Mouse (Mus musculus) ES-Bruce4 (cell line): ENCODE results near the gene Spdya. TPM values are rescaled to one million over a fixed set of nuclear protein-coding genes. Genes with fewer than 3 reads are reported as not detected.
A peak's percentile ranks its signal among the peaks of the same experiment; 100 is the strongest.

Experiments
- H3K27ac ChIP-seq: 2 replicates; pipeline ENCODE4 v1.5.1; 2012; ENCODE audit warnings: low read length, inconsistent platforms; ENCODE audit not compliant: insufficient read depth
- H3K27me3 ChIP-seq: 2 replicates; pipeline ENCODE4 v1.6.1; 2012; ENCODE audit warnings: mild to moderate bottlenecking, low read length, inconsistent platforms; ENCODE audit not compliant: control insufficient read depth, poor library complexity, insufficient read depth, severe bottlenecking
- H3K36me3 ChIP-seq: 2 replicates; pipeline ENCODE4 v1.6.1; 2012; ENCODE audit warnings: inconsistent platforms, mild to moderate bottlenecking, low read length, moderate library complexity; ENCODE audit not compliant: control insufficient read depth, poor library complexity, insufficient read depth, severe bottlenecking
- H3K4me1 ChIP-seq: one replicate; pipeline ENCODE4 v1.8.1; 2011; ENCODE audit warnings: low read length; ENCODE audit not compliant: control insufficient read depth, insufficient read depth
- H3K4me3 ChIP-seq: 2 replicates; pipeline ENCODE4 v1.5.1; 2011; ENCODE audit warnings: low read depth, mild to moderate bottlenecking, low read length
- H3K9ac ChIP-seq: 2 replicates; pipeline ENCODE4 v1.6.1; 2012; ENCODE audit warnings: low read depth, mild to moderate bottlenecking, inconsistent platforms; ENCODE audit not compliant: poor library complexity, severe bottlenecking
- H3K9me3 ChIP-seq: replicated peaks from 2 replicates; pipeline ENCODE4 v1.6.1; 2012; ENCODE audit warnings: mild to moderate bottlenecking, low read length, inconsistent platforms; ENCODE audit not compliant: control insufficient read depth, poor library complexity, insufficient read depth, severe bottlenecking
- CTCF ChIP-seq: IDR thresholded peaks from one replicate; pipeline ENCODE4 v1.8.1; 2011; ENCODE audit warnings: low read depth, low read length
- EP300 ChIP-seq: IDR thresholded peaks from 2 replicates; pipeline ENCODE4 v1.6.1; 2011; ENCODE audit warnings: low read depth, low read length; ENCODE audit not compliant: insufficient read depth
- POLR2A ChIP-seq: IDR thresholded peaks from one replicate; pipeline ENCODE4 v1.8.1; 2011; ENCODE audit warnings: low read length; ENCODE audit not compliant: insufficient read depth
- polyA plus RNA-seq: library from polyadenylated mRNA; stranded (reverse); fragments of >200 nt; gene quantifications from 2 replicates; pipeline ENCODE4 v1.2.4, GENCODE M21; 2011; ENCODE audit warnings: low read depth; ENCODE audit not compliant: missing spikeins, insufficient read depth, insufficient read length

The Spdya gene
- polyA plus RNA-seq, 1 experiment = not detected

DNA sequence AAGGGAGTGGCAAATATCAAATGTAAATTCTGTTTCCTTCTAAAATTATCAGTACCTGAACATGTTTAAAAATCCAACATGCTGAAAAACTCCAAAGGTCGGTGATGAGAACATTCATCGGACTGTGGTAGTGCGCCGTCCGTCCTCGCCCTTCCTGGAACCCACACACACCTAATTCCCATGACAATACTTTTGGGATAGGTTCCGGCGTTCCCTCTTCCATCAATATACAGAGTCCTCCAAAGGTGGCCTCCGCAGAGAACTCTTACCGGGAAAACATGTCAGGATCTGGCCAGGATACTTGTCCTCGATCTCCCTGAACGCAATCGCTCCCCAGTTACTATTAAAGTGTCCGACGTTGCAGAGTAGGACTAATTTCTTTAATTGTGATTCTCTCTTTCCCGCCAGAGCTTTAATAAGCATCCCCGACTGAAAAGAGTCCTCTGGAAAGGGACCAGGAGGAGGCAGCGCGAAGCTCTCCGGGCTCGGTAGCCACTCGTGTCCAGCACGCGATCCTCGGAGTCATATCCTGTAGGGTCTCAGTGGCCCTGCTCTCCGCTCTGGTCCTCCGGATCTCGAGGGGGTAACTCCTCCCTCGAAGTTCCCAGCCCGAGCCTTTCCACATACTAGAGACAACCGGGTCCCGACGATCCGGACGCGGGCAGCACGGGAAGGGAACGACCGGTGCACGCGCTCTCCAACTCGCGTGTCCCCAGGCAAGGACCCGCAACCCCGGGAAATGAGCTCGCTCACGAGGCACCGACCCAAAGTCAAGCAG is 46.2 kb downstream of the Spdya start:
- peak overlapping the region; percentile 97 for H3K4me3 ChIP-seq
- H3K36me3 ChIP-seq = peaks cover 5% of the 10 kb centered on the region
- TF ChIP-seq POLR2A = no peak
- TF ChIP-seq EP300 = no peak
- TF ChIP-seq CTCF = no peak
- H3K27ac ChIP-seq = 0 out of 2 replicates have a peak overlapping the region, but pooled peaks have one; percentile 6
- no peaks in the 10 kb centered on the region for H3K9me3 ChIP-seq
- H3K4me1 ChIP-seq = no peaks in the 10 kb centered on the region
- peak overlapping the region; percentile 87 for H3K9ac ChIP-seq
- no peaks in the 10 kb centered on the region for H3K27me3 ChIP-seq

DNA sequence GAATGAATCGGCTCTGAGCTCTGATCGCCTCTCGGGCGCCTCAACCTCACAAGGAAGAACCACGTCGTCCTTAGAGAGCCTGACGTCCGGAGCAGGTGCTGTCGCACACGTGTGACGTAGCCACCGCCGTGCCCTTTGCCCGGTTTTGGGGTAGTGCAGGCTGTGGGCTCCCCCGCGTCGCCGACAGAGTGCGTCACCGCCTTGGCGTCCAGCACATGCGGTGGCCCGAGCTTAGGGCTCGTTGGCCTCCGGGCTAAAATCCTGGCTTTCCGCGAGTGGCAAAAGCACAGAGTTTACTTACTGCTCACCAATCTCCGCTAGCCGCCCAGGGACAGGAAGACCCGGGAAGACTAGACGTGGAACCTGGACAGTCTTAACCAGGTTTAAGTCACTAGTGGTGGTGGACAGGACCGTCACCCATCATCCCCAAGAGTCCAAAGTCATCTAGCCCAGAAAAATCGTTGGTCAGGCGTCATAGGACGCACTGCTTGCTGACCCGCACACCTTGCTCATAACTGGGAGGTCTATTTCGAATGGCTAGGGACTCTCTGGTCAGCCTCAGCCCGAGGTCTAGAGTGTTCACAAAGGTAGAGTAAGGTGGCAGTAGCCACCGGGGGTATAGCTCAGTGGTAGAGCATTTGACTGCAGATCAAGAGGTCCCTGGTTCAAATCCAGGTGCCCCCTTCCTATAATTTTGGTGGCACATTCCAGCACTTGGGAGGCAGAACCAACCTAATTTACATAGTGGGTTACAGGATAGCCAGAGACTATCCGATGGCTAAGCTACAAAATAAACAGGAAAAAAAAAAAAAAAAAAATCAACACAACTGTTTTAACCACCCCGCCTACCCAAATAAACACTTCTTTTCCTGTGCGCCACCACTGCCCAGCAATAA is 47.0 kb downstream of the Spdya start:
- Histone ChIP-seq H3K36me3 (peaks cover 4% of the 10 kb centered on the region), H3K27ac (peak overlapping the region; percentile 4; the same call in 1 of the 2 replicates), H3K4me1 (no peaks in the 10 kb centered on the region), H3K9me3 (no peaks in the 10 kb centered on the region), H3K4me3 (peak overlapping the region; percentile 97), H3K27me3 (no peaks in the 10 kb centered on the region), H3K9ac (peak overlapping the region; percentile 87)
- no peak for TF ChIP-seq CTCF
- peak; percentile 10 for TF ChIP-seq POLR2A
- no peak for TF ChIP-seq EP300

DNA sequence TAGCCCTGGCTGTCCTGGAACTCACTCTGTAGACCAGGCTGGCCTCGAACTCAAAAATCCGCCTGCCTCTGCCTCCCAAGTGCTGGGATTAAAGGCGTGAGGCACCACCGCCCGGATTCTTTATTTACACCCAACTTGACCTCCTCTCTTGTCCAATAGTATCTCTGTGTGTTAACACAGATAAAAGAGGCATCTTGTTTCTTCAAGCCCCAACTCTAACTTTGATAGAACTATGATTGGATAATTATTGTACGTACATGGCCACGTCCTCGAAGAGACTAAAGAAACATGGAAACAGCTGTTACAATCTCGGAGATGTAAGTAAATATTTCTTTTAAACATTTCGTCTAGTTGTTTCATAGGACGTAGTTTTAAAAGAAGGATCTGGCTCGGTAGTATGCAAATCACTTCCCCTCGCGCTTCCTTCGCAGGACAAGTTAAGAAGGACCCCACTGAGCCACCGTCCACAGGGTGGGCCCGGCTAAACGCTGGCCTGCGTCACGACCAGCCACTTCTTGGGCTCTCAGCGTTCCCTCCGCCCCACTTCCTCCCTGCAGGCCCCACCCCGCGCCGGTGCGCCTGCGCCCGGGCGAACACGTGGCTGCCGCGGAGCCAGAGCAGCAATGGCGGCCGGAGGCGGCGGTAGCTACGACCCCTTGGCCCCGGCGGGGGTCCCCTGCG is 63.9 kb downstream of the Spdya start, which contains the start of gene Wdr43:
Gene Wdr43, plus strand, starts transcription at position 258 of the 681 bp plus-strand sequence.
- no peaks in the 10 kb centered on the region for H3K4me1 ChIP-seq
- peak within 1 kb of the TSS; percentile 80 for H3K4me3 ChIP-seq
- H3K27ac ChIP-seq = peak within 1 kb of the TSS; percentile 23
- no peak for TF ChIP-seq CTCF
- peak; percentile 25 for TF ChIP-seq POLR2A
- TF ChIP-seq EP300 = 0 out of 2 replicates have a peak, but pooled peaks have one; percentile 48
- H3K27me3 ChIP-seq = no peaks in the 10 kb centered on the region
- no peaks in the 10 kb centered on the region for H3K9me3 ChIP-seq
- peaks cover 11% of the 10 kb centered on the region; the same call in 1 of the 2 replicates for H3K36me3 ChIP-seq
- H3K9ac ChIP-seq = peak within 1 kb of the TSS; percentile 90

DNA sequence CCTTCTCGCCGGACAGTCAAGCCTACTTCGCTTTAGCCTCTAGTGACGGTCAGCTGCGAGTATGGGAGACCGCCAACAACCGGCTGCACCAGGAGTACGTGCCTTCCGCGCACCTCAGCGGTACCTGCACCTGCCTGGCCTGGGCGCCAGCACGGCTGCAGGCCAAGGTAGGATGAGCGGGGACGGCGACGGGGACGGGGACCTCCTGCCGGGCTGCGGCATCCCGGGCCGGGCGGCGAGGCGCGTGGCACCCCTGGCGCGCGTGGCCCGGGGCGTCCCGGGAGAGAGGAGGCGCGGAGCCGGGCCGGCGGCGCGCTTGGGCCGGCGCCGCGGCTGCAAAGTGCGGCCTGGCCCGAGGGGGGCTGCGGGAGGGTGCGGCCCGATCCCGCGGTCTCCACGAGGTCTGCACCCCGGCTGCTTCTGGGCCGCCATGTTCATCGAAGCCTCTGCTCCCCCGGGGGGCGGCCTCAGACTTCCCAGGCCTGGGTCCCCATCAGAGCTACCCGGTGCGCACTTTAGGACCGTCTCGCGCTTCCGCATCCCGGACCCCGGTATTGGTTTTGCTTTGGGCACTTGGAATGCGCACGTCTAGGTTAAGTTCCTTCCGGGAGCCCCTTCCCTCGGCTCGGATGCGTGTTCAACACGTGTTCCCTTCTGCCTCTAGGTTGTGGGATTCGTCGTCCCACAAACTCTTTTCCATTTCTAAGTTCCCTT is 64.6 kb downstream of the Spdya start:
- TF ChIP-seq EP300 (no peak), CTCF (no peak), POLR2A (no peak)
- no peaks in the 10 kb centered on the region for H3K27me3 ChIP-seq
- H3K4me1 ChIP-seq = no peaks in the 10 kb centered on the region
- no peaks in the 10 kb centered on the region for H3K9me3 ChIP-seq
- peak overlapping the region; percentile 80 for H3K4me3 ChIP-seq
- peaks cover 13% of the 10 kb centered on the region for H3K36me3 ChIP-seq
- H3K9ac ChIP-seq = peak overlapping the region; percentile 90
- peak overlapping the region; percentile 23 for H3K27ac ChIP-seq

DNA sequence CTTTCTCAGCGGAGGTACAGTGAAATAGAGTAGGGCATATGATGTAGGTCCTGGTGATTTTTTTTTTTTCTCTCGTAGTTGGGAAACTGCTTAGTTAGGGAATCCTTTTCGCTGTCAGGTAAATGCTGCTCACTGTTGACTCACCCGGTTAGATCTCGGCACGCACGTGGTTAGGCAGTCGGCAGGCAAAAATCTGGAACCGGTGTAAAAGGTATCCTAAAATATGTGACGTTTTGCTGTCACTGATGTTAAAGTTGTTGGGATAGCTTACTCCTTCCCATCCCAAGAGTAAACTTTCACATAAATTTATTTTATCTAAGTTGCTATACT is 65.1 kb downstream of the Spdya start:
- H3K27ac ChIP-seq = peak overlapping the region; percentile 23; the same call in 1 of the 2 replicates
- no peak for TF ChIP-seq CTCF
- no peak for TF ChIP-seq POLR2A
- TF ChIP-seq EP300 = no peak
- H3K4me3 ChIP-seq = peak overlapping the region; percentile 80

More for the DNA sequence above, 65.1 kb downstream of the Spdya start:
- no peaks in the 10 kb centered on the region for H3K4me1 ChIP-seq
- no peaks in the 10 kb centered on the region for H3K9me3 ChIP-seq
- peak overlapping the region; percentile 90 for H3K9ac ChIP-seq
- H3K36me3 ChIP-seq = peaks cover 13% of the 10 kb centered on the region
- H3K27me3 ChIP-seq = no peaks in the 10 kb centered on the region
